Mouse (Mus musculus) stomach, postnatal 0 days (tissue): ENCODE results near the gene Lrch4. TPM values are rescaled to one million over a fixed set of nuclear protein-coding genes. Genes with fewer than 3 reads are reported as not detected.

ENCODE experiments used
- ATAC-seq: fragments of 200-750 bp; cut with Nextera tagmentation; 2 replicates; pipeline ENCODE4 v1.8.0; 2017; ENCODE audit not compliant: low FRiP score, low TSS enrichment
- DNase-seq: peaks from one replicate; pipeline ENCODE4 v3.0.0-alpha.2; 2016; ENCODE audit warnings: low spot score
- H3K27ac ChIP-seq: fragments of 300-500 bp; sonication (generic); replicated peaks from 2 replicates; pipeline ENCODE4 v1.5.1; 2014; ENCODE audit warnings: mild to moderate bottlenecking, control low read depth
- H3K27me3 ChIP-seq: fragments of 300-500 bp; sonication (generic); 2 replicates; pipeline ENCODE4 v1.6.1; 2014; ENCODE audit warnings: low read length; ENCODE audit not compliant: control insufficient read depth, insufficient read depth
- H3K36me3 ChIP-seq: fragments of 300-500 bp; sonication (generic); 2 replicates; pipeline ENCODE4 v1.6.1; 2014; ENCODE audit warnings: low read length, mixed read lengths; ENCODE audit not compliant: control insufficient read depth, insufficient read depth
- H3K4me1 ChIP-seq: fragments of 300-500 bp; sonication (generic); replicated peaks from 2 replicates; pipeline ENCODE4 v1.6.1; 2014; ENCODE audit warnings: antibody characterized with exemption; ENCODE audit not compliant: control insufficient read depth, insufficient read depth
- H3K4me2 ChIP-seq: fragments of 300-500 bp; sonication (generic); replicated peaks from 2 replicates; pipeline ENCODE4 v1.6.1; 2014; ENCODE audit warnings: low read depth, mild to moderate bottlenecking, control low read depth, moderate library complexity
- H3K4me3 ChIP-seq: fragments of 300-500 bp; sonication (generic); 2 replicates; pipeline ENCODE4 v1.5.1; 2014; ENCODE audit warnings: low read depth, low read length, control low read depth
- H3K9ac ChIP-seq: fragments of 300-500 bp; sonication (generic); 2 replicates; pipeline ENCODE4 v1.6.1; 2014; ENCODE audit warnings: mild to moderate bottlenecking, low read length, control low read depth, mixed read lengths
- H3K9me3 ChIP-seq: fragments of 300-500 bp; sonication (generic); 2 replicates; pipeline ENCODE4 v1.6.1; 2016; ENCODE audit warnings: low read length; ENCODE audit not compliant: control insufficient read depth
- CTCF ChIP-seq: IDR thresholded peaks from 2 replicates; pipeline ENCODE4 v1.5.1; 2016; ENCODE audit warnings: antibody characterized with exemption, low read depth, mild to moderate bottlenecking, moderate library complexity
- EP300 ChIP-seq: optimal IDR thresholded peaks from 2 replicates; pipeline ENCODE3; 2016; ENCODE audit warnings: antibody characterized with exemption
- WGBS: fragments of 180-500 bp; shearing (Covaris S2); extraction: QIAGEN DNeasy Blood & Tissue Kit; methylation state at CpG from one replicate; pipeline ENCODE4 v1.1.7; 2014; 5-methylcytosine and 5-hydroxymethylcytosine counted together
- polyA plus RNA-seq: library from polyadenylated mRNA; unstranded; fragments of >200 nt; fragmentation: Nextera tagmentation; extraction: Ambion mirVana; gene quantifications from 2 replicates; pipeline ENCODE4 v1.2.1, GENCODE M21; 2015

Lrch4 gene
- polyA plus RNA-seq, 1 experiment from 2014 or later = 22.5 TPM

GRCm38 (mm10) chr5:137672361-137672760, 43.4 kb downstream of the Lrch4 start:
- Histone ChIP-seq H3K27ac (peak overlapping the region; percentile 90), H3K9me3 (no peaks in the 10 kb centered on the region), H3K27me3 (no peaks in the 10 kb centered on the region), H3K4me1 (peaks cover 6% of the 10 kb centered on the region; the same call in 1 of the 2 replicates), H3K4me3 (no peak overlapping the region), H3K36me3 (no peaks in the 10 kb centered on the region), H3K4me2 (no peak overlapping the region), H3K9ac (no peak overlapping the region)
- no peak for DNase-seq
- 77% methylated on average over 5 of the region's 5 CpGs for WGBS
- ATAC-seq = no peak
- TF ChIP-seq CTCF = no peak
- TF ChIP-seq EP300 = no peak

GRCm38 (mm10) chr5:137673015-137673414, 44.1 kb downstream of the Lrch4 start:
- DNase-seq (no peak), ATAC-seq (no peak)
- Histone ChIP-seq H3K27ac (no peak overlapping the region), H3K4me2 (no peak overlapping the region), H3K27me3 (no peaks in the 10 kb centered on the region), H3K9ac (0 out of 2 replicates have a peak overlapping the region, but pooled peaks have one; percentile 8), H3K4me1 (peaks cover 6% of the 10 kb centered on the region; the same call in 1 of the 2 replicates), H3K4me3 (no peak overlapping the region), H3K9me3 (no peaks in the 10 kb centered on the region), H3K36me3 (no peaks in the 10 kb centered on the region)
- 54% methylated on average over 6 of the region's 6 CpGs for whole genome bisulfite sequencing
- TF ChIP-seq CTCF = no peak

- Histone ChIP-seq H3K4me1 (peaks cover 6% of the 10 kb centered on the region; the same call in 1 of the 2 replicates), H3K36me3 (no peaks in the 10 kb centered on the region), H3K27me3 (no peaks in the 10 kb centered on the region), H3K27ac (no peak overlapping the region), H3K4me2 (no peak overlapping the region), H3K9me3 (no peaks in the 10 kb centered on the region), H3K9ac (no peak overlapping the region), H3K4me3 (no peak overlapping the region)
- ATAC-seq (no peak), DNase-seq (no peak)
- TF ChIP-seq EP300 (no peak), CTCF (no peak)
- WGBS = 92% methylated on average over 8 of the region's 8 CpGs
These were observed 45.9 kb downstream of the Lrch4 start for GRCm38 (mm10) chr5:137674786-137675185.

DNA sequence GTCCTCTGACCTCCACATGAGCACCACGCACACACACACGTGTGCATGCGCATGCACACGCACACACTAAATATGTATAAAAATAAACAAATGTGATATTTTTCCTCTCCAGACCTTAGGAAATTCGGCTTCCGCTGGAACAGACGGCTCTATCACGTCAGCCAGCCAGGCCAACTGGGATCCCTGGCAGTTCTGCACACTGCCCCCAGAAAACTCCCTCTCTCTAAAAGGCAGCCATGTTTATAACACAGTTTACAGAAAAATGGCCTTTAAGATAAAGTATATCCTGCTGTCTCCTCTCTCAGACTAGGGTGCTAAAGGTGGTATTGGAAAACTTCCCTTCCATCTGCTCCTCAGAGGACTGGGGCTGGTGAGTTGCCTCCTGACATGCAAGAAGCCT, 48.9 kb downstream of the Lrch4 start:
- TF ChIP-seq CTCF (no peak), EP300 (no peak)
- 89% methylated on average over 8 of the region's 8 CpGs for WGBS
- Histone ChIP-seq H3K4me3 (no peak overlapping the region), H3K4me1 (no peaks in the 10 kb centered on the region), H3K27ac (no peak overlapping the region), H3K27me3 (no peaks in the 10 kb centered on the region), H3K9me3 (no peaks in the 10 kb centered on the region), H3K4me2 (no peak overlapping the region), H3K36me3 (no peaks in the 10 kb centered on the region), H3K9ac (no peak overlapping the region)
- ATAC-seq (no peak), DNase-seq (no peak)

GRCm38 (mm10) chr5:137678736-137679135, 49.8 kb downstream of the Lrch4 start:
- no peak overlapping the region for H3K9ac ChIP-seq

GRCm38 (mm10) chr5:137679726-137680125, 50.8 kb downstream of the Lrch4 start:
- Histone ChIP-seq H3K9me3 (no peaks in the 10 kb centered on the region), H3K4me1 (peaks cover 5% of the 10 kb centered on the region; the same call in 1 of the 2 replicates), H3K9ac (no peak overlapping the region), H3K27me3 (no peaks in the 10 kb centered on the region), H3K27ac (no peak overlapping the region), H3K4me2 (no peak overlapping the region), H3K36me3 (no peaks in the 10 kb centered on the region), H3K4me3 (no peak overlapping the region)
- no peak for DNase-seq
- no peak for ATAC-seq
- no peak for TF ChIP-seq CTCF
- TF ChIP-seq EP300 = no peak
- WGBS = 71% methylated on average over 4 of the region's 4 CpGs

More at GRCm38 (mm10) chr5:137678736-137679135, 49.8 kb downstream of the Lrch4 start:
- Histone ChIP-seq H3K27ac (no peak overlapping the region), H3K9me3 (no peaks in the 10 kb centered on the region), H3K4me1 (peaks cover 5% of the 10 kb centered on the region; the same call in 1 of the 2 replicates), H3K4me2 (no peak overlapping the region), H3K27me3 (no peaks in the 10 kb centered on the region), H3K36me3 (no peaks in the 10 kb centered on the region), H3K4me3 (no peak overlapping the region)
- DNase-seq = no peak
- WGBS = 82% methylated on average over 3 of the region's 3 CpGs
- TF ChIP-seq CTCF = no peak
- no peak for TF ChIP-seq EP300
- ATAC-seq = no peak
